Mouse (Mus musculus) brown adipose tissue, adult 24 weeks (tissue): ENCODE measurements around the gene Vps54. TPM values are rescaled to one million over a fixed set of nuclear protein-coding genes. Genes with fewer than 3 reads are reported as not detected.
A peak's percentile ranks its signal among the peaks of the same experiment; 100 is the strongest.

Experiments
- H3K27ac ChIP-seq: fragments of 200-500 bp; replicated peaks from 2 replicates; pipeline ENCODE4 v1.5.1; 2012; ENCODE audit warnings: low read depth, mild to moderate bottlenecking, low read length
- H3K4me1 ChIP-seq: fragments of 200-500 bp; 2 replicates; pipeline ENCODE4 v1.6.1; 2012; ENCODE audit warnings: low read length, mixed read lengths; ENCODE audit not compliant: control insufficient read depth, insufficient read depth, insufficient read length
- H3K4me3 ChIP-seq: fragments of 200-500 bp; 2 replicates; pipeline ENCODE4 v1.5.1; 2012; ENCODE audit warnings: low read depth, mild to moderate bottlenecking, low read length, moderate library complexity; ENCODE audit not compliant: insufficient read depth
- polyA plus RNA-seq: library from polyadenylated mRNA; stranded (reverse); fragments of >200 nt; gene quantifications from 2 replicates; pipeline ENCODE4 v1.2.4, GENCODE M21; 2012; ENCODE audit not compliant: missing spikeins, insufficient read depth, insufficient read length

Vps54 gene
- polyA plus RNA-seq, 1 experiment: 24.0 TPM

GRCm38 (mm10) chr11:21346020-21346419 lies 106.9 kb downstream of the Vps54 start:
- H3K4me3 ChIP-seq: no peak overlapping the region
- no peak overlapping the region for H3K27ac ChIP-seq
- no peaks in the 10 kb centered on the region for H3K4me1 ChIP-seq

GRCm38 (mm10) chr11:21348890-21349289 lies 109.8 kb downstream of the Vps54 start:
- Histone ChIP-seq H3K27ac (no peak overlapping the region), H3K4me3 (no peak overlapping the region), H3K4me1 (no peaks in the 10 kb centered on the region)

DNA sequence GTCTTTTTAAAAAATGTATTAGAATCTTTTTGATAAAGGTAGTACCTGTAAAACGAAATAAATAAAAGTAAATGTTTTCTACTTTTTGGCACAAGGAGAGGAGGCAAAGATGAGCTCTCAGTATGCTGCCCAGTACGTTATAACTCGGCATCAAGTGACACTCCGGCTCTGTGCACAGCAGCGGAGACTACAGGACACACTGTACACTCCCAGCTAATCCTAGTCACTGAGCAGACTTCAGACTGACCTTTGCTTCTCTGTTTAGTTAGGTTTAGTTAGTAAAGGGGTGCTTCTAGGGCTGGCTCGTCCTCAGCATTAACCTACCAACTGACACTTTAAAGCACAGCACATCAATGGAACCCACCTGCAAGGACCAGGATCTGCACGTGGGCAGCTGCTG lies 112.2 kb downstream of the Vps54 start:
- no peaks in the 10 kb centered on the region for H3K4me1 ChIP-seq
- H3K27ac ChIP-seq: no peak overlapping the region
- H3K4me3 ChIP-seq: no peak overlapping the region

DNA sequence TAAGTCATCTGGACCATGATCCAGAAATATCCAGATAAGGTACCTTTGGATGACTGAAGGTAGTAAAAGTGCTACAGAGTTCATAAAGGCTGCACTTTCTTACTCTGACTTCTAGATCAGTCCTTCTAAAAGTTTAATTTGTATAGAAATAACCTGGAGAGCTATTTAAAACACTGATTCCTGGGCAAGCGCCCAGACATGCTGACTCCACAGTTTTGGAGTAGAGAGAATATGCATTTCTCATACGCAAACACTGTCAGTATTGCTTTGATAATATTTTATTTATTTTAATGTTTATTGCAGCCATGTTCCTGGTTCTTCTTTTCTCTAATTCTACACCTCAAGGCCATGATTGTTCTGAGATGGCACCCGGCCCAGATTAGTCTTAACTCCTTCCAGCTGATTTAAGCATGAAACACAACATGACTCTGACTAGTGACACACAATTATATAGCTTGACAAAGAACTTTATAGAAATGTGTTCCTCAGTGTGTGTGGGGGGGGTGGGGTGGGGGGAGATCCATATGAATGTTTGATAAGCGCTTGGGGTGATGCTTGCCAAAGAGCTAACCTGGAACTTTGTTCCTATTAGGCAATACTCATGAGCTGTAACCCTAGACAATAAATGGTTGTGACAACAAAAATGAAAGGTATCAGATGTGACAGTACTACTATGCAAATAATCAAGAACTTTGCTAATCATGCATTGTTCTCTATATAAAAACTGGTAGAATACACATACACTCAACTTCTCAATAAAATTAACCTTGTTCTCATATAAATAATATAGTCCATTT lies 124.3 kb downstream of the Vps54 start:
- Histone ChIP-seq H3K4me1 (peaks cover 2% of the 10 kb centered on the region; the same call in 1 of the 2 replicates), H3K4me3 (no peak overlapping the region), H3K27ac (no peak overlapping the region)

GRCm38 (mm10) chr11:21368466-21368865 lies 129.4 kb downstream of the Vps54 start:
- H3K4me3 ChIP-seq: peak overlapping the region; percentile 38
- peaks cover 4% of the 10 kb centered on the region; the same call in 1 of the 2 replicates for H3K4me1 ChIP-seq
- H3K27ac ChIP-seq: 0 out of 2 replicates have a peak overlapping the region, but pooled peaks have one; percentile 2

GRCm38 (mm10) chr11:21369248-21370016 lies 130.4 kb downstream of the Vps54 start:
- Histone ChIP-seq H3K27ac (peak overlapping the region; percentile 65), H3K4me3 (peak overlapping the region; percentile 88), H3K4me1 (0 out of 2 replicates have a peak, but pooled peaks cover 2% of the 10 kb centered on the region)

DNA sequence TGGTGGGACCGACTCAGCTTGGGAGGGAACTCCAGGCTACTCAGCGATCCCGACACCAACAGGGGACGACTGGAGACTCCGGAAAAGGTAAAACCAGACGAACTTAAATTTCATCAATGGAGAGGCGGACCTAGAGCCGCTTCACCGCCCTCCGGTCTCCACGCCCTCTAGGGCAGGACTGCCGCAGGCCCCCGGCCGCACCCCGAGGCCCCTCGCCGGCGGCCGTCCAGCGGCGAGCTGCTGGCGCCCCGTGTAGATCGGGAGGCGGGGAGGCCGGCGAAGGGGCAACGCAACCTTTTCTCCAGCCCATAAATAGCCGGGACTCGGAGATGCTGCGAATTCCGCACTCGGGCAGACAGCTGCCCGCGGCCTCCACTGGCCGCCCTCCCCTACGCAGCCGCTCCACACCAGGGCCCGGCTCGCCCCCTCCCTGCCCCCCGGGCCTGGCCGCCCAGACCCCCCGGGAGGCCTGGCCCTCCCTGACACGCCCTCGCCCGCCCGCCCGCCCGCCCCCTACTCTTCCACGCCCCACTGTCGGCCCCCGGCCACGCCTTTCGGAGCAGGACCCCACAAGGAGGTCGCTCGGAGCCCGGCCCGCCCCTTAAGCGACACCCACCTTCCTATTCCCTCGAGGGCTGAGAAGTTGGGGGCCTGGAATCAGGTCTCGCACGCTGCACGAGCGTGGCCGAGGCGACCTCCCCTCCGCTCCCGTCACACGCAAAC lies 131.5 kb downstream of the Vps54 start:
- 0 out of 2 replicates have a peak, but pooled peaks cover 2% of the 10 kb centered on the region for H3K4me1 ChIP-seq
- peak overlapping the region; percentile 91 for H3K4me3 ChIP-seq
- H3K27ac ChIP-seq: peak overlapping the region; percentile 96

Other genes with a start within 250 kb of the Vps54 start
- gene Peli1, start 148.0 kb upstream of the Vps54 start, polyA plus RNA-seq: 7.5 and 7.7 TPM in 2 replicates
- gene Ugp2, start 131.9 kb downstream of the Vps54 start, polyA plus RNA-seq: 304 and 400 TPM in 2 replicates